Mouse (Mus musculus) urinary bladder, postnatal 36 days (tissue): ENCODE measurements around the gene Klhl3.
A peak's percentile ranks its signal among the peaks of the same experiment; 100 is the strongest.

Source experiments
- DNase-seq, 2 experiments: peaks; one replicate each; pipeline ENCODE4 v3.0.0; 2022; ENCODE audit warnings: low spot score in 2 of 2, mixed read lengths in 1 of 2

Gene Klhl3

DNA sequence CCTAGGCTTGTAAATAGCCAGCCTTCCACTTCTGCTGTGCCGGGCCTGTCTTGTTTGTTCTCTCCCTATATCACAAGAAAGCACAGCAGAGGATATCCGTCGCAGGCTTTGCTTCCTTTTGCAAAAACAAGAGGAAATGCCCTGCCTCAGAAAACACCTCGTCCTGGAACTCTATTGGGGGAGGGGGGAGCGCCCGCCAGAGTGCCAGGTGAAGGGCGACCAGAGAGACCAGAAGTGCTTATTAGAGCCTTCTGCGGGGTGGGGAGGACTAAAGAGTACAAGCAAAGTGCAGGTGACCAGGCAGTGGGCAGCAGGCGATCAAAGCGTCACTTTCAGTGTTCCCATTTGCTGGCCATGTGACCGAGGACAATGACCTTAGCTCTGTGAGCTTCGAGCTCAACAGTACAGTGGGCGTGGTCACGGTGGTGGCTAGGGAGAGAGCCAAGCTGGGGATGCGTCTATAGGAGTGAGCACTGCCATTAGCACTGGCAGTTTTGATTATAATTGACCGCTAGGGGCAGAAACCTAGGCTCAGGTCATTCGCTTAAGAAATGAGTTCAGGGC is 45.8 kb downstream of the Klhl3 start:
- DNase-seq = peak; percentile 5 to 57

DNA sequence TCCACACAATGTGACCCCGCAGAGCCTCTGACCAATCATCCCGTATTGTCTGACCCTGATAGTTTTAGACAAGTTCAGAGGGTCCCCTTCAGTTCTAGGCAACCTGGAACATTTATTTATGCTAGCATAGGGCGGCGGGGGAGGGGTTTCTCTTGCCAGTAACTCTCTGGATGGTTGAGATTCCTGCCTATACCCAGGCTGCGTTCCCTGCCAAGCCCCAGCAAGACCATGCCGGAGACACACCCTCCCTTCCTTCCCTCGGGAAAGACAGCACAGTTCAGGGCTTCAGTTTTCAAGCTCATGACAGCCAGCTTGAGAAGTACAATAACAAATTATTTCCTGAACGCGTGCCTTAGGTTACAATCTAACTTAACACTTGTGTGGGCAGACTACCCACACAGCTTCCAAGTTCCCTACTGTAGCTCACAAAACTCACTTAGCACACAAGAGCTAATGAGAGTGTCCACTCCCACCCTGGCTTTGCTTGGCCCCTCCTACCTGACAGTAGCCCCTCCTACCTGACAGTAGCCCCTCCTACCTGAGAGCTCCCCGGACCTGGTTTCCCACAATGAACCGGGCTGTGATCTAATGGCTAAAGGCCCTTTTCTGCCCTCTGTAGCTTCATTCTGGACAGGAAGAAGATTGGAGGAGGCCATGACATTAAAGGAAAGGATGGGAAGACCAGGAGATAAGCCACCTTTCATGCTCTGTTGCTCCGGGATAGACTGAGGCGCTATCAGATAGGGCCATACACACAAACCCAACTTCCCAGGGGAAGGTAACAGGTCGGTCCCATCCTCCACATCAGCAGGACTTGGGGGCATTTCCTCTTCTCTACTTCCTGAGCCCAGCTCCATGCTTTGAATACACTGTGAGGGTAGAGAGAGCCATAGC is 46.6 kb downstream of the Klhl3 start:
- peak; percentile 15 to 21 for DNase-seq

DNA sequence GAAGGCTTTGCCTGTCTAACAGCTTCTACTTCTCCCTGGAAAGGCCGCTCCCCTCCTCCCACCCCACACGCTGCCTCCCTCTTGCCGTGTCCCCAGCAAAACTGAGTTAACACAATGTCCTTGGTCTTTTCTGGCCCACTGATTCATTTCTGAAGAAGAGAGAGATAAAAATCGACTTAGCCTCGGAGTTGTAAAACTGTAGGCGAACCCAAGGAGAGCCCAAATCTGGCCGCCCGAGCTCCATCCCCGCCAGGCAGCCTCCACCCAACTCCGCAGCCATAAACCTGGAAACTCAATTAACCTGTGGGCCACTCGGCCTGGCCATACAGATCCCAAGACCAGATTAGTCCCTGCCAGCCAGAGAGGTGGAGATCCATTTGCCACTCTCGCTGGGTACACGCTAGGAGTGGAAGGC is 47.3 kb downstream of the Klhl3 start:
- DNase-seq = no peak

- peak; percentile 3 to 31 for DNase-seq
These were observed 48.1 kb downstream of the Klhl3 start for GRCm38 (mm10) chr13:58065316-58065715.

- DNase-seq = peak in 1 of 2 experiments; percentile 22
These were observed 55.2 kb downstream of the Klhl3 start for GRCm38 (mm10) chr13:58057953-58058870.

GRCm38 (mm10) chr13:58056618-58057017 is 56.8 kb downstream of the Klhl3 start:
- DNase-seq = no peak

- no peak for DNase-seq
These were observed 59.8 kb downstream of the Klhl3 start for GRCm38 (mm10) chr13:58053628-58054027.

- DNase-seq = no peak
These were observed 61.7 kb downstream of the Klhl3 start for GRCm38 (mm10) chr13:58051654-58052053.

- DNase-seq = no peak
These were observed 62.1 kb downstream of the Klhl3 start for GRCm38 (mm10) chr13:58051251-58051650.

GRCm38 (mm10) chr13:58049121-58049520 is 64.3 kb downstream of the Klhl3 start:
- DNase-seq = no peak

DNA sequence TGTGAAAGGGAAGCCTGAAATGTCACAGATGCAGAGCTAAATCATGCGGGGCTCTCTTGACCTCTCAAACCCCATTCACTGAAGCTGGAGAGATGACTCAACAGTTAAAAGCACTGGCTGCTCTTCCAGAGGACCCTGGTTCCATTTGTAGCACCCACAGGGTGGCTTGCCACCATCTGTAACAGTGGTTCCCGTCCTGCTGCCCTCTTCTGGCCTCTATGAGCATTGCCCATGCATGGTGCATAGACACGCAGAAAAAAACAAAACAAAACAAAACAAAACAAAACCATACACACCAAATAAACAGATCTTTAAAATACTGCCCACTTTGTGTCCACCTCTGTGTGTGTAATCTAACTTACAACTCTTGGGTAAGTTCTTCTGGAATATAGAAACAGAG is 65.3 kb downstream of the Klhl3 start:
- DNase-seq = no peak

- DNase-seq = no peak
These were observed 67.2 kb downstream of the Klhl3 start for GRCm38 (mm10) chr13:58046178-58046577.

GRCm38 (mm10) chr13:58045278-58045677 is 68.1 kb downstream of the Klhl3 start:
- DNase-seq = no peak

DNA sequence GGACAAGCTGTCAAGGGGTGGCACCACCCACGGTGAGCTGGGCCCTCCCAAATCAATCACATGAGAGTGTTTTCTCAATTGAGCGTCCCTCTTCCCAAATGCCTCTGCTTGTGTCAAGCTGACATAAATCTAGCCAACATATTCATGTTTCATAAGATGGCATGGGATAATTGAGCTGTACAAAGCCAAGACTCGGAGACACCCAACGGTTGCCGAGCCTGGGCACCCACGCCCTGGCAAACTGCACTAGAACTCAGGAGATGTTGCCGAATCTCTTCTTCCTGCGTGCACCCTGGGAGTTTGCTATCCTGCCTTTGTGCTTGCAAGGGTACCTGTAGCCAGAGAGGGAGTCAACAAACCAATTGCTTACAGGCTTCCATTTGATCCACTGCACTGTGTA is 70.1 kb downstream of the Klhl3 start:
- DNase-seq = no peak

GRCm38 (mm10) chr13:58040112-58040511 is 73.3 kb downstream of the Klhl3 start:
- no peak for DNase-seq

DNA sequence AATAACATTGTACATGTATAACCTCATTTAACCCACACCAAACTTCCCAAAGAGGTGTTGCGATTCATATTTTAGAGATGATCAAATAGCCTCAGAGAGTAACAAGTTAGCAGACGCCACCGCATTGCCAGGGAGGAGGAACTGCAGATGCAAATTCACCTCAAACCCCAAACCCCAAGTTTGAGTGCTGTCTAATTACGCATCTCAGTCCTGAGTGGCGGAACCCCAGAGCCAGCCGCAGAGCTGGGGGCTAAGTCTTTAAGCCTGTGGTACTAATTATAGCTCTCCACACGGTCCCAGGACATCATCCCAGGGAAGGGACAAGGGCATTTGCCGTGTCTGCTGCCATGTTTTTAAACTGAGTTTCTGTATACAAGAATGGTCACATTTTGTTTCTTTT is 75.9 kb downstream of the Klhl3 start:
- no peak for DNase-seq

- peak in 1 of 2 experiments; percentile 36 for DNase-seq
These were observed 77.8 kb downstream of the Klhl3 start for GRCm38 (mm10) chr13:58035470-58036156.

DNA sequence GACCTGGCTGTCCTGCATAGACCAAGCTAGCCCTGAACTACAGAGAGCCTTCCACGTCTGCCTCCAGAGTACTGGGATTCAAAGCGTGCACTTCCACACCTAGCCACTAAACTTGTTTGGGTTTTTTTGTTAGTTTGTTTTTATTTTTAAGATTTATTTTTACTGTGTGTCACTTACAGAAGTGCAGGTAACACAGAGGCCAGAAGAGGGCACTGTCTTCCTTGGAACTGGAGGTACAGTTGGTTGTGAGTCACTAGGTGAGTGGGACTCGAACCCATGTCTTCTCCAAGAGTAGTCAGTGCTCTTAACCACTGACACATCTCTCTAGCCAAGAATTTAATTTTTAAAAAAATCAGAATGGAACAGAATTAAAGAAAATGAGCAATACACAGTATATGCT is 78.4 kb downstream of the Klhl3 start:
- DNase-seq = no peak

- no peak for DNase-seq
These were observed 78.9 kb downstream of the Klhl3 start for GRCm38 (mm10) chr13:58034507-58034906.

GRCm38 (mm10) chr13:58031755-58032154 is 81.6 kb downstream of the Klhl3 start:
- peak; percentile 26 to 55 for DNase-seq

DNA sequence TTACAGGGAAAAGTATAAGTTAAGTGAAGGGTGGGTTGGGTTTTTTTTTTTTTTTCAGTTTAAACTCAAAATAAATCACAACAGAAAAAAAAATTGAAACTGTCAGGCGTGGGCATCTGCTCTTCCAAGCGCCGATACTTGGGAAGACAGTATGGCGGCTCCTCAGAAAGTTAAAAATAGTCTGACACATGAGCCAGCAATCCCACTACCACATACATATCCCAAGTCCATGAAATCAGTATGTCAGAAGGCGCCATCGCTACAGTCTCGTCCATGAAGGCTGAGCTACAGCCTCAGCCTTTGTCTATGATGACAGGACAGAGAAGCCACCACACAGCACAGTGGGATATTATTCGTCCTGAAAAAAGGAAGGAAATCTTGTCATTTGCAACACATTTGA is 86.3 kb downstream of the Klhl3 start:
- no peak for DNase-seq
